Mouse (Mus musculus) cortical plate, adult 2 months (tissue): ENCODE measurements around the gene Ranbp1.

ENCODE experiments used
- CTCF ChIP-seq: fragments of 200-500 bp; IDR thresholded peaks from 2 replicates; pipeline ENCODE4 v1.5.1; 2011; ENCODE audit warnings: mild to moderate bottlenecking, control low read depth, low read length; ENCODE audit not compliant: insufficient read depth; ENCODE audit errors: extremely low read depth
- POLR2A ChIP-seq: fragments of 200-500 bp; IDR thresholded peaks from 2 replicates; pipeline ENCODE4 v1.6.1; 2011; ENCODE audit warnings: mild to moderate bottlenecking, low read length, control low read depth; ENCODE audit not compliant: insufficient read depth; ENCODE audit errors: extremely low read depth

DNA sequence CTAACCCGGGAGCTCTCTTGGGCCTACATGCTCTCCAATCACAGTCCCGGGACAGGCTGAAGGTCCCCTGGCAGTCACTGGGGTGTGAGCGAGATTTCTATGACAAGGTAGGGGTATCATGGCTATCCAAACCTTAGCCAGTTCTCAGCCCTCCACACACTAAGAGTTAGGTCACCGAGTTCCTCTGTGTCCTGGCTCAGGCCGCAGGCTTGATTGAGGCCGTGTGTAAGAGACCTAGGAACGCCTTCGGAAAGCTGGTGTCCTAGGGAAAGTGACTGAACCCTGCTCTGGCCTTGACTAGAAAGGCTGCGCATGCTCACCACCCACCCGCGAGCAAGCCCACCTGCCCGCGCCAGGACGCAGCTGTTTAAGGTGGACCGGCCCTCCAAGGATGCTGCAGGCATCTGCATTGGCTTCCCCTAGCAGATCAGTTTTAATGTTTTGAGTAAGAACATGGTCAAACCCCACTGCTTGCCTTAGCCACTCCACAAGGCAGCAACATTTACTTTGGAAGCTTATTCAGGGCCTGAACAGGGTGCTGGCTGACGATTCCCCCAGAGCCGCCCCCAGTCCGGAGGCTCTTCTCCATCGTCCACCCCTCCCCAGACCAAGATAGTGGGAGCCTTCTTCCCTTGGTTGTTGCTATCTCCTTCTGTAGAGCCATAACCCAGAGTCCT is 13.0 kb downstream of the Ranbp1 start:
- no peak; the same call in 1 of the 2 replicates for TF ChIP-seq POLR2A
- TF ChIP-seq CTCF, result no peak
